Mouse (Mus musculus) embryonic facial prominence, embryonic 10.5 days (tissue): ENCODE results near the gene Ppp1r1b. TPM values are rescaled to one million over a fixed set of nuclear protein-coding genes. Genes with fewer than 3 reads are reported as not detected.

ENCODE experiments used
- DNase-seq: peaks from one replicate; pipeline ENCODE4 v3.0.0-alpha.2; 2017; ENCODE audit warnings: low spot score
- H3K27ac ChIP-seq: fragments of 300-500 bp; sonication (generic); replicated peaks from 2 replicates; pipeline ENCODE4 v1.5.1; 2016; ENCODE audit warnings: mild to moderate bottlenecking
- H3K27me3 ChIP-seq: fragments of 300-500 bp; sonication (generic); replicated peaks from 2 replicates; pipeline ENCODE4 v1.6.1; 2016; ENCODE audit warnings: low read depth, mild to moderate bottlenecking; ENCODE audit not compliant: poor library complexity, severe bottlenecking
- H3K36me3 ChIP-seq: fragments of 300-500 bp; sonication (generic); replicated peaks from 2 replicates; pipeline ENCODE4 v1.6.1; 2016; ENCODE audit warnings: mild to moderate bottlenecking, moderate library complexity
- H3K4me1 ChIP-seq: fragments of 300-500 bp; sonication (generic); 2 replicates; pipeline ENCODE4 v1.6.1; 2016
- H3K4me3 ChIP-seq: fragments of 300-500 bp; sonication (generic); 2 replicates; pipeline ENCODE4 v1.5.1; 2016; ENCODE audit warnings: mild to moderate bottlenecking, moderate library complexity
- H3K9me3 ChIP-seq: fragments of 300-500 bp; sonication (generic); 2 replicates; pipeline ENCODE4 v1.6.1; 2016; ENCODE audit warnings: mild to moderate bottlenecking
- WGBS: fragments of 180-500 bp; shearing (Covaris S2); methylation state at CpG from one replicate; pipeline ENCODE4 v1.1.7; 2016; 5-methylcytosine and 5-hydroxymethylcytosine counted together
- polyA plus RNA-seq: library from polyadenylated mRNA; unstranded; fragments of >200 nt; fragmentation: Nextera tagmentation; extraction: Ambion mirVana; gene quantifications from 2 replicates; pipeline ENCODE4 v1.2.1, GENCODE M21; 2016

The Ppp1r1b gene
- polyA plus RNA-seq, 1 experiment from 2014 or later: 0.30 TPM

DNA sequence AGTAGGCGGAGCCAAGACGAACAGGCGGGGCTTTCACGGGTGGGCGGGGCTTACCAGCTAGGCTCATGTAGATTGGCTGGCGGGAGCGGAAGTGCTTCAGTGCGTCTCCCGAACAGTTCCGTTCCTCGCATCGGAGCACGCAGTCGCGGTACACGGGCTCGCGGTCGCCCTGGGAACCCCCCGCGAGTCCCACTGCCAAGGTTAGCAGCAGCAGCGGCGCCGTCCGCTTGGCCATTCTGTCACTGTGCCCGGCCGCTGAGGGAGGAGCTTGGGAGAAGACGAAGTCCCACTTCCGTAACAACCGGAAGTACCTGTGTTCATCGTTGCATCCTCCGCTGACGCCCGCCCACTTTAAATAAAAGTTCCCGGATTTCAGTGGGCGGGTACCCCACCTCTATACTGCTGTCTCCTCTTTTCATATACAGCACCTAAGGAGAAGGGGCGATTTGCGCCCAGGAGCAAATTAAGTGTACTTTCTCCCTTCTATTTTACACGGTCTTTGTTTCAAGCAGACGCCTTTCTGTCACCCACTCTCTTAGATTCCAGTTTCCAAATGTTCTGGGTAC lies 52.0 kb downstream of the Ppp1r1b start, which contains the start of gene Pgap3:
Pgap3 (minus strand) TSS at position 330 of the 566 bp plus-strand sequence.
- no peaks in the 10 kb centered on the region for H3K9me3 ChIP-seq
- no peaks in the 10 kb centered on the region for H3K36me3 ChIP-seq
- H3K27me3 ChIP-seq: no peaks in the 10 kb centered on the region
- peak within 1 kb of the TSS; percentile 98 for H3K27ac ChIP-seq
- peaks cover 16% of the 10 kb centered on the region for H3K4me1 ChIP-seq
- peak; percentile 93 for DNase-seq
- peak within 1 kb of the TSS; percentile 88 for H3K4me3 ChIP-seq
- under 1% methylated on average over 40 of the region's 40 CpGs for WGBS

DNA sequence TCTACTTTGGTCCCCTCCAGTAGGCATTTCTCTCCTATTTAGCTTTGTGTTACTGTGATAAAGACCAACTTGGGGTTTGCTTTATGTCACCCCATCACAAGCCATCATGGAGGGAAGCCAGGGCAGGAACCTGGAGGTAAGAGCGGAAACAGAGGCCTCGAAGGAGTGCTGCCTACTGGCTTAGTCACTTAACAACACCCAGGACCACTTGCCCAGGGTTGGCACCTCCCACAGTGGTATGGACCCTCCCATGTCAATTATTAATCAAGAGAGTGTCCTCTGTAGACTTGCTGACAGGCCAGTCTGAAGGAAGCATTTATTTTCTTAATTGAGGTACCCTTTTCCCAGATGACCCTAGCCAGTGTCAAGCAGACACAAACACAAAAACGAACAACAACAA lies 52.6 kb downstream of the Ppp1r1b start:
- 62% methylated on average over 3 of the region's 3 CpGs for WGBS
- Histone ChIP-seq H3K36me3 (no peaks in the 10 kb centered on the region), H3K27ac (peak overlapping the region; percentile 98), H3K4me3 (peak overlapping the region; percentile 88), H3K27me3 (no peaks in the 10 kb centered on the region), H3K4me1 (peaks cover 16% of the 10 kb centered on the region), H3K9me3 (no peaks in the 10 kb centered on the region)
- no peak for DNase-seq

DNA sequence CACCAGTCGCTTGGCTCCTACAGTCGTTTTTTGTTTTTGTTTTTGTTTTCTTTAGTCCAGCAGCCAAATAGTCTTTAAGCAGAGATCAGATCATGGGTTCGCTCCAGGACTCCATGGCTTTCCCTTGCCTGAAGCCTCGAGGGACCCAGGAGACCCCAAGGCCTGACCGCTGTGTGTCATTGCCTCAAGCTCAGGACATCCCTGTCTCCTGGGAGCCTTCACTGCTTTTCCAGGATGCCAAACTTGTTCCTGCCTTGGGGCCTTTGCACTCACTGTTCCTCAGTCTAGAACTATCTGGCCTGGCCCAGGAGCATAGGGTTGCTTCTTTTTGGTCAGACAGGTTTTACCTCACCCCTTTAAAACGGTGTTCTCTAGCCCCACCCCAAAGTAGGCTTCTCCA lies 58.4 kb downstream of the Ppp1r1b start:
- no peaks in the 10 kb centered on the region for H3K9me3 ChIP-seq
- peaks cover 20% of the 10 kb centered on the region for H3K4me1 ChIP-seq
- DNase-seq: no peak
- 68% methylated on average over 6 of the region's 6 CpGs for WGBS
- H3K36me3 ChIP-seq: no peaks in the 10 kb centered on the region
- H3K27ac ChIP-seq: no peak overlapping the region
- H3K27me3 ChIP-seq: peaks cover 22% of the 10 kb centered on the region
- H3K4me3 ChIP-seq: no peak overlapping the region

Other genes with a start within 250 kb of the Ppp1r1b start
- gene Fbxl20, start 198.0 kb upstream of the Ppp1r1b start, polyA plus RNA-seq: 23.0 and 26.7 TPM in 2 replicates
- 83.3 and 85.4 TPM in 2 replicates for gene Med1, start 155.1 kb upstream of the Ppp1r1b start, polyA plus RNA-seq
- 12.7 and 13.0 TPM in 2 replicates for gene Cdk12, start 145.3 kb upstream of the Ppp1r1b start, polyA plus RNA-seq
- 0.08 TPM in 1 of 2 replicates, not detected in the other for gene Neurod2, start 18.8 kb upstream of the Ppp1r1b start, polyA plus RNA-seq
- 40.8 and 41.7 TPM in 2 replicates for gene Stard3, start 10.0 kb downstream of the Ppp1r1b start, polyA plus RNA-seq
- gene Tcap, start 35.4 kb downstream of the Ppp1r1b start, polyA plus RNA-seq: not detected in 2 replicates
- 0.17 and 0.30 TPM in 2 replicates for gene Pnmt, start 38.0 kb downstream of the Ppp1r1b start, polyA plus RNA-seq
- gene Pgap3, start 52.1 kb downstream of the Ppp1r1b start, polyA plus RNA-seq: 9.6 TPM in 2 replicates
- gene Erbb2, start 64.1 kb downstream of the Ppp1r1b start, polyA plus RNA-seq: 27.5 and 29.5 TPM in 2 replicates
- 83.5 and 85.9 TPM in 2 replicates for gene Mien1, start 90.6 kb downstream of the Ppp1r1b start, polyA plus RNA-seq
- 11.9 and 13.3 TPM in 2 replicates for gene Grb7, start 98.0 kb downstream of the Ppp1r1b start, polyA plus RNA-seq
- 0.05 and 0.13 TPM in 2 replicates for gene Ikzf3, start 197.6 kb downstream of the Ppp1r1b start, polyA plus RNA-seq
- gene Zpbp2, start 202.7 kb downstream of the Ppp1r1b start, polyA plus RNA-seq: 0.20 and 0.47 TPM in 2 replicates
- gene Ormdl3, start 239.0 kb downstream of the Ppp1r1b start, polyA plus RNA-seq: 56.7 and 57.7 TPM in 2 replicates
- gene Lrrc3c, start 249.9 kb downstream of the Ppp1r1b start, polyA plus RNA-seq: not detected in 2 replicates